Mouse (Mus musculus) liver, embryonic 14.5 days (tissue): ENCODE measurements around the gene D8Ertd738e. TPM values are rescaled to one million over a fixed set of nuclear protein-coding genes. Genes with fewer than 3 reads are reported as not detected.
"Not testable (repeated sequence)": the region's sequence is repeated elsewhere in the genome, so short reads cannot be mapped to it uniquely, and the experiment has no call there.

Experiments
- ATAC-seq: fragments of 200-750 bp; cut with Nextera tagmentation; 2 replicates; pipeline ENCODE4 v1.8.0; 2017; ENCODE audit warnings: moderate number of reproducible peaks, mild to moderate bottlenecking, moderate library complexity; ENCODE audit not compliant: insufficient read depth
- DNase-seq, 3 experiments: peaks; one replicate each; pipeline ENCODE4 v3.0.0-alpha.2; 2012 to 2013; ENCODE audit warnings: low read depth in 3 of 3, low spot score in 3 of 3
- H3K27ac ChIP-seq: fragments of 300-500 bp; sonication (generic); 2 replicates; pipeline ENCODE4 v1.5.1; 2014; ENCODE audit warnings: moderate library complexity, mild to moderate bottlenecking, control low read depth, inconsistent platforms
- H3K27me3 ChIP-seq: fragments of 300-500 bp; sonication (generic); 2 replicates; pipeline ENCODE4 v1.6.1; 2014; ENCODE audit warnings: mild to moderate bottlenecking, low read length, moderate library complexity; ENCODE audit not compliant: control insufficient read depth, insufficient read depth
- H3K36me3 ChIP-seq: fragments of 300-500 bp; sonication (generic); replicated peaks from 2 replicates; pipeline ENCODE4 v1.6.1; 2014; ENCODE audit warnings: low read depth; ENCODE audit not compliant: control insufficient read depth, insufficient read depth
- H3K4me1 ChIP-seq, 2 experiments: fragments of 200-500 bp in 1 of 2; fragments of 300-500 bp in 1 of 2; sonication (generic) in 1 of 2; replicated peaks; 2 replicates each; pipeline ENCODE4 v1.6.1; 2012 to 2014; ENCODE audit warnings: antibody characterized with exemption in 1 of 2, inconsistent platforms in 1 of 2, low read length in 1 of 2; ENCODE audit not compliant: control insufficient read depth in 2 of 2, insufficient read depth in 2 of 2
- H3K4me2 ChIP-seq: fragments of 300-500 bp; sonication (generic); 2 replicates; pipeline ENCODE4 v1.6.1; 2014; ENCODE audit warnings: low read depth, mild to moderate bottlenecking, control low read depth, moderate library complexity
- H3K4me3 ChIP-seq, 2 experiments: fragments of 200-500 bp in 1 of 2; fragments of 300-500 bp in 1 of 2; sonication (generic) in 1 of 2; 2 replicates each; pipeline ENCODE4 v1.5.1; 2012 to 2014; ENCODE audit warnings: low read depth in 2 of 2, low read length in 2 of 2, mild to moderate bottlenecking in 2 of 2, control low read depth in 1 of 2, inconsistent platforms in 1 of 2, moderate library complexity in 1 of 2; ENCODE audit not compliant: insufficient read depth in 1 of 2
- H3K9ac ChIP-seq: fragments of 300-500 bp; sonication (generic); replicated peaks from 2 replicates; pipeline ENCODE4 v1.6.1; 2014; ENCODE audit warnings: mild to moderate bottlenecking, control low read depth, moderate library complexity
- H3K9me3 ChIP-seq: fragments of 300-500 bp; sonication (generic); 2 replicates; pipeline ENCODE4 v1.6.1; 2016; ENCODE audit warnings: low read length, mixed read lengths; ENCODE audit not compliant: control insufficient read depth
- CTCF ChIP-seq: IDR thresholded peaks from 2 replicates; pipeline ENCODE4 v1.5.1; 2016; ENCODE audit warnings: antibody characterized with exemption, low read depth, control low read depth
- EP300 ChIP-seq: IDR thresholded peaks from 2 replicates; pipeline ENCODE4 v1.6.1; 2016; ENCODE audit warnings: antibody characterized with exemption, low read depth
- WGBS: fragments of 180-500 bp; shearing (Covaris S2); extraction: QIAGEN DNeasy Blood & Tissue Kit; methylation state at CpG from one replicate; pipeline ENCODE4 v1.1.7; 2014; ENCODE audit not compliant: insufficient replicate concordance; 5-methylcytosine and 5-hydroxymethylcytosine counted together
- polyA plus RNA-seq, 2 experiments: library from polyadenylated mRNA; depleted of rRNA in 1 of 2; stranded (reverse) in 1 of 2; unstranded in 1 of 2; fragments of >200 nt; fragmentation: Nextera tagmentation in 1 of 2; extraction: Ambion mirVana in 1 of 2; gene quantifications; 2 replicates each; pipeline versions ENCODE4 v1.2.1 to v1.2.3; 2012 to 2014

Gene D8Ertd738e
- polyA plus RNA-seq, 2 experiments = 127 to 262 TPM

DNA sequence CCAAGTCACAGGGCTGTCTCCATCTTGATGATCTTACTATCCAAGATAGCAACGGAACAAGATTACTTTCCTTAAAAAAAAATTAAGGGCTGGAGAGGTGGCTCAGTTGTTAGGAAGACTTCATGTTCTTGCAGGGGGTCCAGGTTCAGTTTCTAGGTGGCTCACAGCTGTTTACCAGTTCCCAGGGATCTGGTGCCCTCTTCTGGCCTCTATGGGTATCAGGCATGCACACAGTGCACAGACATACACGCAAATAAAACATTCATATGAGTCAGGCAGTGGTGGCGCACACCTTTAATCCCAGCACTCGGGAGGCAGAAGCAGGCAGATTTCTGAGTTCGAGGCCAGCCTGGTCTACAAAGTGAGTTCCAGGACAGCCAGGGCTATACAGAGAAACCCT is 36.1 kb upstream of the D8Ertd738e start:
- H3K4me2 ChIP-seq, H3K9ac ChIP-seq, H3K4me1 ChIP-seq, H3K27ac ChIP-seq, H3K9me3 ChIP-seq, H3K4me3 ChIP-seq, H3K36me3 ChIP-seq, H3K27me3 ChIP-seq, ATAC-seq: not testable (repeated sequence)
- WGBS = 16% methylated on average over 4 of the region's 5 CpGs
- peak in 2 of 3 experiments; percentile 13 to 17 for DNase-seq
- peak; percentile 67 for TF ChIP-seq CTCF

DNA sequence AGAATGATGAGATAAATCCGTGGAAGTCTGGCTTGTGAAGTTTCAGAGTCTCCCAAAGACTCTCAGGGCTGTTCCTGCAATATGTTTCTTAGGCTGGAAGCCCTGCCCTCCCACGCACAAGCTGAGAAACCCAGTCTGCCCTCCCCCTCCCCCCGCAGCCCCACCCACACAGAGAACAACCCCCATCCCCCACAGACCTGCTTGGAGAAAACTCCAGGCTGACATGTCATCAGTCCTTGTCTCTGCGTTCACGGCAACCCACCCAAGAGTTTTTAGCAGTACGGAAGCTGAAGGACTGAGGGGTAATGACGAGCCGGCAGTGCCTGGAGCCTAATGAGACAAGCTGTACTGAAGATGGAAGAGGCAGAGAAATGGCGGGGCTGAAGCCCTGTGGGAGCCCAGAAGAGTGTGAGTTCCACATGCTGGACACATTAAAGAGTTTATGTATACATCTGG is 35.1 kb upstream of the D8Ertd738e start:
- no peak overlapping the region for H3K4me2 ChIP-seq
- no peaks in the 10 kb centered on the region for H3K4me1 ChIP-seq
- H3K27me3 ChIP-seq = no peaks in the 10 kb centered on the region
- 33% methylated on average over 9 of the region's 9 CpGs for WGBS
- no peak for DNase-seq
- H3K36me3 ChIP-seq = no peaks in the 10 kb centered on the region
- no peak overlapping the region for H3K4me3 ChIP-seq
- H3K27ac ChIP-seq = no peak overlapping the region
- H3K9ac ChIP-seq = no peak overlapping the region
- no peak for ATAC-seq
- TF ChIP-seq CTCF = no peak
- no peak for TF ChIP-seq EP300
- H3K9me3 ChIP-seq = no peaks in the 10 kb centered on the region

DNA sequence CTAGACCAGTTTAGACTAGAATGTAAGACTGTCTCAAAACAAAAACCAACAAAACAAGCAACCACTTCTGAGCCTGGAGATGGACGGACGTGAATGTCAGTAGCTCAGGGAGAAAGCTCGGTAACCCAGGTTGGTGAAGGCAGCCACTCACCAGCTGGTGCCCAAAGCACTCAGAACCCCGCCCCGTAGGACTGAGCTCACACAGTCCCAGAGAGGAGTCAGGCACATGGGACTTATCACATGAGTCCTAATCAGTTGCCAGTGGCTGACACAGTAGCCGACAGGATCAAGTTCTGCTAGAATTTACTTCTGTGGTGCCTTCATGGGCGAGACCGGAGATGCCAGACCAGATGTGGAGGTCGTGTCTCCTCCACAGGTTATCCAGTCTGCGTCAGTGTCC is 31.3 kb upstream of the D8Ertd738e start:
- Histone ChIP-seq H3K4me3 (no peak overlapping the region), H3K4me2 (no peak overlapping the region), H3K9me3 (no peaks in the 10 kb centered on the region), H3K4me1 (peaks cover 0 to 3% of the 10 kb centered on the region in 2 experiments; a peak in 1 of 4 replicates), H3K9ac (no peak overlapping the region), H3K27ac (no peak overlapping the region), H3K36me3 (no peaks in the 10 kb centered on the region), H3K27me3 (no peaks in the 10 kb centered on the region)
- 42% methylated on average over 10 of the region's 10 CpGs for WGBS
- TF ChIP-seq EP300 = no peak
- no peak for TF ChIP-seq CTCF
- no peak for ATAC-seq
- no peak for DNase-seq

DNA sequence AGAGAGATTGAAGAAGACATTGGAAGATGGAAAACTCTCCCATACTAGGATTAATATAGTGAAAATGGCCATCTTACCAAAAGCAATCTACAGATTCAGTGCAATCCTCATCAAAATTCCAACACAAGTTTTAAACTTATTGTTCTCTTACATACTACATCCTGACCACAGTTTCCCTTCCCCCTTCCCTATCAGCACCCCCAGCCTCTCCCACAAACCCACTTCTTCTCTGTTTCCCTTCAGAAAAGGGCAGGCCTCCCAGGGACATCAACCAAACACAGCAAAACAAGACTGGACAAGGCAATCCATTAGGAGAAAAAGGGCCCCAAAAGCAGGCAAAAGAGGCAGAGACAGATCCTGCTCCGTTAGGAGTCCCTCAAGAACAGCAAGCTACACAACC is 26.9 kb upstream of the D8Ertd738e start:
- WGBS = 21% methylated on average over 1 of the region's 1 CpGs
- Histone ChIP-seq H3K27me3 (no peaks in the 10 kb centered on the region), H3K4me2 (no peak overlapping the region), H3K9ac (no peak overlapping the region), H3K4me1 (peaks cover 0 to 3% of the 10 kb centered on the region in 2 experiments; a peak in 1 of 4 replicates), H3K4me3 (no peak overlapping the region), H3K9me3 (no peaks in the 10 kb centered on the region), H3K36me3 (no peaks in the 10 kb centered on the region), H3K27ac (no peak overlapping the region)
- no peak for DNase-seq
- no peak for ATAC-seq
- TF ChIP-seq CTCF = no peak
- no peak for TF ChIP-seq EP300

DNA sequence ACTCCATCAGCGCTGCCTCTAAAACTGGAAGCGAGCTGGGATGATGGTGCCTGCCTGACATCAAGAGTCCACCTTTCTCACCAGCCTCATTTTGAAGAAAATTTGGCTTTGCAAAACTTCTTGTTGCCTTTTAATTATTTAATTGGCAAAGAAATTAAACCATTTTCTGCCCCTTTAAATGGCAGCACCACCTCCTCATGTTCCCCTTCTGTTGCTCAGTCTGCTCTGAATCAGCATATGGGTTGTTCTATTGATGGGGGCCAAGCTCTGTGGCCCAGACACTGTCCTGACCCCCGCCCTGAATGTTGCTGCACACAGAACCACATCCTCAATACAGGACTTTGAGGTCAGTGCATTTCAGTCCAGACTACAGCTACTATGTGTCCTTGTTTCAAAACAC is 24.4 kb upstream of the D8Ertd738e start:
- WGBS = 60% methylated on average over 3 of the region's 3 CpGs
- no peak overlapping the region for H3K9ac ChIP-seq
- no peak overlapping the region for H3K4me2 ChIP-seq
- DNase-seq = no peak
- H3K27me3 ChIP-seq = no peaks in the 10 kb centered on the region
- no peak for TF ChIP-seq EP300
- no peak for TF ChIP-seq CTCF
- ATAC-seq = no peak
- H3K4me1 ChIP-seq = peaks cover 7 to 12% of the 10 kb centered on the region in 2 experiments; a peak in 3 of 4 replicates
- H3K27ac ChIP-seq = no peak overlapping the region
- H3K36me3 ChIP-seq = no peaks in the 10 kb centered on the region
- H3K4me3 ChIP-seq = no peak overlapping the region
- no peaks in the 10 kb centered on the region for H3K9me3 ChIP-seq
